Mouse (Mus musculus) heart, adult 9 months (tissue): ENCODE data around the gene L1cam.

ENCODE experiments used
- DNase-seq, 2 experiments: peaks; one replicate each; pipeline ENCODE4 v3.0.0; 2022; ENCODE audit warnings: low spot score in 2 of 2

Gene L1cam

GRCm38 (mm10) chrX:73877014-73877413 is 18.9 kb downstream of the L1cam start:
- no peak for DNase-seq

GRCm38 (mm10) chrX:73875881-73876280 is 20.0 kb downstream of the L1cam start:
- no peak for DNase-seq

- DNase-seq: no peak
Observed at GRCm38 (mm10) chrX:73871956-73872355, 23.9 kb downstream of the L1cam start.

- DNase-seq: no peak
Observed at GRCm38 (mm10) chrX:73871474-73871873, 24.4 kb downstream of the L1cam start.

- no peak for DNase-seq
Observed at GRCm38 (mm10) chrX:73869334-73869733, 26.6 kb downstream of the L1cam start.

DNA sequence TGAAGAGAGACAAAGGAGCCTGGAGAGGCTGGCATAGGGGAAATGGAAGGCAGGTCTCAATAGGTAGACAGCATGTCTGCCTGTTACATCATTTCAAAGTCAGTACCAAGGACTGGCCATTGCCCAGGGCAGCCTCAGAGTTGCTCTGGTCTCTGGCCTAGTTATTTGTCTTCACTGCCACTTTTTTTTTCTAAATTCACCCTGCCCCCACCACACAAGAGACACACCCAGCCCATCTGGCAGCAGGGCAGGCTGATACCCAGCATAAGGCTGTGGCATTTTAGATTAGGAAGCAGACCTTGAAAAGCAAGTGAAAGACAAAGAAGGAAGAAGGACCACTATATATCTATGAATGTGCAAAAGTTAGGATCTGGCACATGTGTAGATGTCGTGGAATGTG is 28.1 kb downstream of the L1cam start:
- DNase-seq: no peak

GRCm38 (mm10) chrX:73867256-73867655 is 28.6 kb downstream of the L1cam start:
- DNase-seq: no peak

GRCm38 (mm10) chrX:73864692-73865091 is 31.2 kb downstream of the L1cam start:
- no peak for DNase-seq

GRCm38 (mm10) chrX:73855087-73855408 is 40.9 kb downstream of the L1cam start:
- DNase-seq: peak; percentile 32 to 39

GRCm38 (mm10) chrX:73854326-73855086 is 41.4 kb downstream of the L1cam start:
- DNase-seq: no peak

GRCm38 (mm10) chrX:73836691-73837090 is 59.2 kb downstream of the L1cam start:
- DNase-seq: no peak

DNA sequence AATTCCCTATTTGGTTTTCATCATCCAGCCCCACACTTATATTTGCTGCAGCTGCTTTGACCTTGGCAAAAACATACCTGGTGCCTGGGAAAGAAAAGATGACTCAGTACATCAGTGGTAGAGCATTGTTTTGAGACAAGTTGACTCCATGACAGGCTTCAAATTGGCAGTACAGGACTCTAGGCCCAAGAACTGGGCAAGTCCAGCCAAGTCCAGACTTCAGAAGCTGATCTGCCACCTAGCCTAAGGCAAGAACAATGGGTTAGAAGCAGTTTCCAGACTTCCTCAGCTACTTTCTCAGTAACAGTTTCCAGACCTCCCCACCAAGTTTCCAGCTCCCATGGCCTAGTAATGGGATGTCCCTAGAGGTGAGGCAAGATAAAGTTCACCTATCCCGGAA is 60.2 kb downstream of the L1cam start:
- DNase-seq: no peak

DNA sequence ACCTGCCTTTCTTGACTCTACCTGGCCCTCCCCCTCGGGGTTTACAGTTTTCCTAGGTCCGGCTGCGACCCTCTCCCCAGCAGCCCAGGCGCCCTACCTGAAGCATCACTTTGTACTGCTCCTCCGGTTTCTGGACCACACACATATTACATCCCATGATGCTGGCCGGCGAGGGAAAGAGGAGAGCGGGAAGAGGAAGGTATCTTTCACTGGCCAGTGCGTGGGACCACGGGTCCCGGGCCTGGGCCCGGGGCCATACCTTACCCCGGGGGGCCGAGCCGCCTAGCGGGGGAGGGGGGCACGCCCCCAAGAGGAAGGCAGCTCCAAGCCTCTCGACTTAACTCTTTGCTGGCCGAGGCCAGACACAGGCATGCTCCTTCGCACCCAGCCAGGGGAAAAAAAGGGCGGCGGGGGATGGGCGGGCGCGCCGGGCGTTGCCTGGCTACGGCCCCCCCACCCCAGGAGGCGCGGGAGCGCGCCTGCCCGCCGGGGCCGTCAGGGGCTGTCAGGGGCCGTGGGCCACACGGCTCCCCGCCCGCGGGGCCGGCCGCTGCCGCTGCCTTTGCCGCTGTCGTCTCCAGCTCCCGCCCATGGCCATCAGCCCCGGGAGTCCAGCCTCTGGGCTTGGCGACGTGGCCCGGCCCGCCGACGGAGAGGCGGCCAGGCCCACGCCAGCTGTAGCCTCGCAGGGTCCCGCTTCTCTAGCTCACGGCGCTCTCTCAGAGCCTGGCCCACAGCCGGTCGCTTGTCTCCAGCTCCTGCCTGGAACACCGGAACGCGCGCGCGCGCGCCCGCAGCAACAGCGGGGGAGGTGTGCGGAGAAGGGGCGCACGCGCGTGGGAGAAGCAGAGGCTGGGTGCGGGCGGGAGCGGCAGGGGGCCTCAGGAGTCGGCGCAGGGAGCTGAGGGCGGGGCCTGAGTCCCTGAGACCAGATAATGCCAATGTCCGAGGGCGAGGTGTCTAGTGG is 71.4 kb downstream of the L1cam start, which contains the start of gene Pdzd4:
Pdzd4 (minus strand) TSS at position 785 of the 967 bp plus-strand sequence.
- peak; percentile 6 to 49 for DNase-seq

DNA sequence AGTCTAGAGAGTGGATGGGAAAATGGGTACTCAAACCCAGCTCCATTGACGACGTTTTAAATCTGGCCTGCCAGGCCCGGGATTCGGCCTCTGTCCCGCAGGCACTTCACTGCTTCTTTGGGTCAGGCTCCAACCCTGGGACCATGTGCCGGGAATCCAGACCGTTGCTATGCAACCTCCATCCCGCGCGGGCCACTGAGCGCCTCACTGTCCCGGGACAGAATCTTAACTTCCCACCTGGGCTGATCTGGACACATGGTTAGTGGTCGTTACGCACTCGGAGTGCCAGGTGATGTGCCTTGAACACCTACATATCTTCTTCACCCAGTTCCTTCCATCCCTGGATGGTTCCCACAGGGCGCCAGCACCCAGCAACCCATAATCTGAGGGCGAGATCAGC is 72.2 kb downstream of the L1cam start:
- DNase-seq: no peak

DNA sequence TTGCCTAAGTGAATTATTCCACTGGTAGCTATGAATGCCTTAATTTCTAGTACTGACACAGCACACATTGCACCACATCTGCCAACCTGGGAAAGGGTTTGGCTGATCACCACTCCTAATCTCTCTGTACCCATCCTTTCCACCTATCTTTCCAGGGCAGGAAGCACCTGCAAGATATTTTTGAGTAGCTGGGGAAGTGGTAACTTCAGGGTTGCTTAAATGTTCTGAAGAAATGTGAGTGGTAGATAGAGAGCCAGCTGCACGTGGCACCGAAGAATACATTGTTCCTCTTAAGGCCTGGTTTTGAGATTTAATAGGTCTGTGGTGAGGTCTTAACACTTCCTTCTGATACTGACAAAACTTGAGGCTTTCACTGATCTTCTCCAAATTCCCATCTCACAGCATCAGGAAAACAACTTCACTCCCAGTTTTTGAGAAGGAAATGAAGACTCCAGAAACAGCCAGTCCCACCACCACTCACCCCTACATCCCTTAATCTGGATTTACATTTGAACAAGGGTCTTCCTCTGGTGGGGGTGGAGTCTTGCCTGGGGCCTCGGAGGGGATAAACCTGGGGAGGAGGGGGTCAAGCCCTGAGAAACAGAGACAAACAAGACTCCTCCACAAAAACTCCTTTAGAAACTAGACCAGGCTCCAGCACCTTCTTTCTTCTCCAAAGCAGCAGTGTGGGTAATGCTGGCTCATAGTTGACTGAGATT is 79.2 kb downstream of the L1cam start:
- no peak for DNase-seq

DNA sequence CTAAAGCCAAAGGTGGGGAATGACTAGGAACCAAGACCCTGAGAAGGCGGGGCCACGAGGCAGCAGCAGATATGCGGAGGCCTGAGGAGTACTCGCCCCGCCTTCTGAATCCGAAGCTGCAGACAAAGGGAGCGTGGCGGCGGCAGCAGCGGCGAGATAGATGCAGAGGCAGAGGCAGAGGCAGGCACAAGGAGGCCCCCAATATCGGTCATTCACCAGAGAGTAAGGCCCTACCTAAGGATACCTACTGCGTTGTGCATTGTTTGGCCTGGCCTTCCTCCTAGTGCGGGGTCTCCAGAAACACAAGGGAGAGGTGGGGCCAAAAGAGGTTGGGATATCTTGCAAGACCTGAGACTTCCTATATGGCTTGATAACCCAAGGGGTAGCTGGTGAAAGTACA is 80.8 kb downstream of the L1cam start:
- DNase-seq: no peak

GRCm38 (mm10) chrX:73805814-73806213 is 90.1 kb downstream of the L1cam start:
- DNase-seq: no peak
